Mouse (Mus musculus) urinary bladder, postnatal 36 days (tissue): ENCODE data around the gene Bag1.

Experiments
- DNase-seq, 2 experiments: peaks; one replicate each; pipeline ENCODE4 v3.0.0; 2022; ENCODE audit warnings: low spot score in 2 of 2, mixed read lengths in 1 of 2

The Bag1 gene

DNA sequence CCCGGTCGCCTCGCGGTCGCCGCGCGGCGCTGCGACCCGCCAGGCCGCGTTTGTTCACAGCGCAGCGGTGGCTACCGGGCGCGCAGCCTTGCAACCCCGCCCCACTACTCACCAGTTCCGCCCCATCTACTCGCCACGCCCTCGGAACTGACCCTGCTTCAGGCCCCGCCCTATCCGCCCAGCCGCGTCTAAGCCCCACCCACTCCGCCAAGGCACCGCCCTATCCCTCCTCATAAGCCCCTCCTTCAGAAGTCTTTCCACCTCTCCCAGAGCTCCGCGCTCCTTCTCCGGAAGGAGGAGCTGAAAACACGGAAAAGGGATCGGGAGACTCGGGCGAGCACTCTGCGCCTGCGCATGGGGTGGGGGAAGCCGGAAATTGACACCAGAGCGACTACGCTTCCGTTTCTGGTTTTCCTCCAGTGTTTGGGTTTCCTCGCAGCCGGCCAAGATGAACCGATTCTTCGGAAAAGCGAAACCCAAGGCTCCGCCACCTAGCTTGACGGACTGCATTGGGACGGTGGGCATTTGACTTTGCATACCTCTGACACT is at the start of gene Bag1, which contains the start of gene Chmp5:
Bag1 (minus strand) TSS at position 135 of the 549 bp plus-strand sequence.
Chmp5 (plus strand) TSS at position 248 of the 549 bp plus-strand sequence.
- peak; percentile 99 to 100 for DNase-seq

DNA sequence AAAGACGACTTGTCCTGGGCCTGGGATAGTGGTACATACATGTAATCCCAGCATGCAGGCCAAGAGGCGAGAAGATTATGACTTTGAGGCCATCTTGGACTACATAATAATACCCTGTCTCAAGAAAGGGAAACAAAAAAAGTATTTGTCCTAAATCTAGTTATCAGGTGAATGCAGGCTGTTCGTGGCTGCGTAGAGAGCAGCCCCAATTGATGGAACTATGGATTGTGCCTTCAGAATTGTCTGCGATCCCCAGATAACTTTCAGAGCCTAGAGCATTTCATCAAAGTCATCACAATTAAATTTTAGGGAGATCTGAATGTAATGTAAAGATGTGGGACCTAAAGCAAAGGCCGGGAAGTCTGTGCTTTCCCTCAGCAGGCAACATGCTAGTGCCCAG is 48.2 kb upstream of the Bag1 start:
- DNase-seq, result no peak

GRCm38 (mm10) chr4:40989633-40990032 is 41.5 kb upstream of the Bag1 start:
- DNase-seq, result no peak

- DNase-seq, result peak in 1 of 2 experiments; percentile 16
Observed at GRCm38 (mm10) chr4:40983686-40984085, 35.6 kb upstream of the Bag1 start.

GRCm38 (mm10) chr4:40982486-40982885 is 34.4 kb upstream of the Bag1 start:
- no peak for DNase-seq

- DNase-seq, result no peak
Observed at GRCm38 (mm10) chr4:40979430-40979829, 31.3 kb upstream of the Bag1 start.

- DNase-seq, result peak in 1 of 2 experiments; percentile 8
Observed at GRCm38 (mm10) chr4:40976651-40977050, 28.6 kb upstream of the Bag1 start.

GRCm38 (mm10) chr4:40975678-40976077 is 27.6 kb upstream of the Bag1 start:
- DNase-seq, result no peak

- no peak for DNase-seq
Observed at GRCm38 (mm10) chr4:40974011-40974410, 25.9 kb upstream of the Bag1 start.

DNA sequence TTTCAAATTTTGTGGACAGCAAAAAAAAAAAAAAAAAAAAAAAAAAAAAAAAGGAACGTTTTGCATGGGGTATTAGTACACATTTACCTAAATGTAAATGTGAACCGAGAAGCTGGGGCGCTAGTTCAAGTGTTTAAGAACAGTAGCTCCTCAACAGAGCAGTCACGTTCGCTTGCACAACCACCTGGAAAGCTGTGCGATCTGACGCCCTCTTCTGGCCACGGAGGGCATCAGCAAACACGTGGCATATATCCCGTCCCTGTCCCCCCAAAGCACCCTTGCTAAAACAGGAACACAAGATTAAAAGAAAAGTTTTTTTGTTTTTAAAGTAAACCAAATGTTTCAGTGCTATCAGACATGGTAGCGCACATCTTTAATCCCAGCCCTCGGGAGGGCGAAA is 23.6 kb upstream of the Bag1 start:
- DNase-seq, result no peak

DNA sequence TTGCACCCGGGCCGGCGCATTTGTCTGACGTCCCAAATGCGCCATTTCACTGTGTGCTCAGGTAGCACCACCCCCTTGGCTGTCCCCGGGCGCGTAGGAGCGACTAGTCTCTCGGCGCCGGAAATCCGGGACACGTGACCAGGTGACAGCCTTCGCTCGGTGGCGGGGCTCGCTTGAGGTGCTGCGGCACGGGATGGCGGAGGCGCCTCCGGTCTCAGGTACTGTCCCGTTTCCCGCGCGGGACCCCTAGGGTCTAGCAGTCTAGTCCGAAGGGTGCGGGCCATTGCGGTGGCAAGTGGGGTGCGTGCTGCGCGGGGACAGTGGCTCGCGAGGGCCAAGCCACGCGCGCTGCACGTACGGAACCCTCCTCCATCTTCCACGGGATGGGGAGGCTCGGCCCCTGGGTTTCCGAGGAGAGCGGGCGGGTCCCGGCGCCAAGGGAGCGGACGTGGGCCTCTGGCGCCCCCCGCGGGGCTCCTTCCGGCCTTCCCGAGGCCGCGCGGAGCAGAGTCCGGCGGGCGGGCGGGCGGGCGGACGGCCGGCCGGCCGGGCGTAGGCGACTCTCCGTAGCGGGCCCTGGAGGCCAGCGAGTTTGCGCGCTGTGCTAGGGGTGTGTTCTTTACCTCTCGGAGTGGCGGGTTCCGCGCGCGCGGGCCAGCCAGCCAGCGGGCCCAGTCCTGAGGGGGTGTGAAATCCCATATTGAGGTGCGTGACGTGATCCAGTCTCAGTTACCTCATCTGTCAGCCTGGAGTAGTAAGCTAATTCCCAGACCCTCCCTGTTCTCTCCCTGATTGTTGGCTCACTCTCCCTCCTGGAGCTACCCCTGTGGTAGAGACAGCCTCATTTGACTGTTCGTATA is 23.0 kb upstream of the Bag1 start, which contains the start of gene Nfx1:
Nfx1 (plus strand) TSS at position 65 of the 860 bp plus-strand sequence.
- peak; percentile 90 to 94 for DNase-seq

- no peak for DNase-seq
Observed at GRCm38 (mm10) chr4:40970592-40970841, 22.4 kb upstream of the Bag1 start.

DNA sequence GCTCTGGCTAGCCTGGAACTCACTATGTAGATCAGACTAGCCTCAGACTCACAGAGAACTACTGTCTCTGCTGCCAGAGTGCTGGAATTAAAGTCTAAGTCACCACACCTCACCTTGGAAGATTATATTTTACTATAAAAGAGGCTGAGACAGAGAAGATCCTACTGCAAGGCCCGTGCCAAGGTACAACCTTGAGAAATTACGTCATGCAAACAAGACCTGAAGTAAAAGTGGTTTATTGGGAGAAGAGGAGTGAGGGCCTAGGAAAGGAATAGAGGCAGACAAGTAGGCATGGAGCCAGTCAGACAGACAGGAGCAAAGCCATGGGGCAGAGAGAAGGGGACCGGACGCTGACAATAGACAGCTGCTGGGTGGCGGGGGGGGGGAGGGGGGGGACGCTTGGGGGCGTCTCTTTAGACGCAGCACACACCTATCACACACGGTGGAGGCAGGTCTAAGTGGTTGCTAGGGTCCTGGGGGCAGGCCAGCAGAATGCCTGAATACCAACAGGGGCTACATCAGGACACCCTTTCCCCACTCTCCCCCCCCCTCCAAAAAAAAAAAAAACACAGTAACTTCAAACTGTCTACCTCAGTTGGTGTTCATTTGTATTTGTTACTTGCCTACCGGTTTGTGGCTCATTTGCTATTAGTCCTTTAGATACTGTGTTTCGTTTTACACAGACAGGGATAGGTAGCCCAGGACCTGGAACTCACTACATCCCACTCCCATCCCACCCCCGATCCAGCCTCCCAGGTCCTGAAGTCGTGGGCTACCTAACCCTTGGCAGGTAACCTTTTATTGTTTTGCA is 21.9 kb upstream of the Bag1 start:
- no peak for DNase-seq

GRCm38 (mm10) chr4:40969161-40969560 is 21.1 kb upstream of the Bag1 start:
- DNase-seq, result no peak

DNA sequence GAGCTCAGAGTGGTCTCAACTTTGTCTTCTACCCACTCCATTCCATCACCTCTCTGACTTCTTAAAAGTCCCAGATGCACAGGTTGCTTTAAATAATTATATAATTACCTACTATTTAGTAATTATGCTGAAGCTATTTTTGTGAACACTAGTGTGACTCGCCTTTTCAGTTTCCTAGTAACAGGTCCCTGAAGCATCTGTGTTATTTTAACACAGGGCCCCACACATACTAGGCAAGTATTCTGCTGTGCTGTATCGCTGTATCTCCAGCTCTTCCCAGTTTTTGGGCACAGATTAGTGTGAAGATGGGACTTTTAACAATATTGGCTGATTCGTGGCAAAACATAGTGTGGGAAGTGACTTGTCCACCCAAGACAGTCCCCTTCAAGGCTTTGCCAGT is 15.4 kb upstream of the Bag1 start:
- DNase-seq, result no peak

GRCm38 (mm10) chr4:40955942-40956341 is 7.8 kb upstream of the Bag1 start:
- no peak for DNase-seq

- DNase-seq, result no peak
Observed at GRCm38 (mm10) chr4:40953521-40953920, 5.4 kb upstream of the Bag1 start.

DNA sequence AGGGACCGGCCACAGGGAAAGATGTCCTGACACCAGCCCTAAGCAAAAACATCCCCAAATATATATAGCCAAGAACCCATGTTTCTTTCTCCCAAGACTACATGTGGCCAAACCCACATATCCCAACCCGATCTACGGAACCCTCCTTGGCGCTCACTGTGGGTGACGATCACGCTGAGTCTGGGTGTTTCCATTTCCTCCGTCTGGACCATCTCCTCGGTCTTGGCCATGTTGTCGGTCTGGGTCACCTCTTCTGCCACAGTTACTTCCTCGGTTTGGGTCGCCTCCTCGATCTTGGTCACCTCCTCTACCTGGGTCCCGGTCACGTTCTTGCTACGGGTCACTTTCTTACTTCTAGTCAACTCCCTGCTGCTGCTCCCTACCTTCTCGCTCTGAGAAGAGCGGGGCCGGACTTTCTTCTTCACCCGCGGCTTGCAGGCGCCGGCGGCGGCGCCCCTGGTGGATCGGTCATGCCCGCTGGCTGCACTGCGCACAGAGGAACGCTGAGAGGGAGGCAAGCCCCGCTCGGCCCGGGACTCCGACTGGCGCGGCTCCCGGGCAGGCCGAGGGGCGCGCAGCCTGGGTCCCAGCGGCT is 432 bp downstream of the Bag1 start:
- no peak for DNase-seq

DNA sequence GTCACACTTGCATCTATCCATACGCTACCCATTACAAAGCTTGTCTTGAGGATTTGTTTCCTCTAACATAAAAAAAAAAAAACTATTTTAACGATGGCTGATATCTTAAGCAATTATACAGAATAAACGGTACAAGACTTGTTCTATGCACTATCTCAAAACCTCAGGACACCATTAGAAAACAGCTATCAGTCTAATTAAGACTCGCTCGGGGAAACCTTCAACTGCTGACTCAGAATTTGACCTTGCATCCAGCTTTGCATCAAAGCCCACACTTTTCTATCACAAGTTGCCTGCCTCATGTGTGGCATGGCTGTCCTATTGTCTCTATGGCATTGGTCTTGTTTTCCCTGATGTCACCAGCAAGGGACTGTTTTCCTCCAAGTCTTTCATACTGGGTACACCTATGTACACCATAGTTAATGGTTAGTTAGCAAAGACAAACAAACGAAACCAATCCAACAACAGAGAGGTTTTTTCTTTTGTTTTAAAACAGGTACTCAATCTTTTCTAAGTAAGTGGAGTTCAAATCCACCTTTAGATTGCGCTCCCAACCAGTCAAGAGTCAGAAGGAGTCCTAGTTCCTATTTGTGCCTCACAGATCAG is 1.5 kb downstream of the Bag1 start:
- no peak for DNase-seq

GRCm38 (mm10) chr4:40943651-40944050 is 4.4 kb downstream of the Bag1 start:
- DNase-seq, result no peak

DNA sequence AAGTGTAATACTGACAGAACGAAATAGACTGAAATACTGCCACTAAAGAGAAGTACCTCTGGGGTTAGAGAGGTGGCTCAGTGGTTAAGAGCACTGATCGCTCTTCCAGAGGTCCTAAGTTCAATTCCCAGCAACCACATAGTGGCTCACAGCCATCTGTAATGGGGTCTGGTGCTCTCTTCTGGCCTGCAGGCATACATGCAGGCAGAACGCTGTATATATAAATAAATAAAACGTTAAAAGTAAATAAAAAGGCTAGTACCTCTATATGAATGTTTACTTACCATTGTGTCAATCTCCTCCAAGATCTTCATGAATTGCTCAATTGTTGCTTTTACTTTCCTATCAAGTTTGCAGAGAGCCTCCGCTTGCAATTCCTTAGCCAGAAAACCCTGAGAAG is 9.3 kb downstream of the Bag1 start:
- DNase-seq, result no peak
